Mouse (Mus musculus) olfactory bulb, adult 2 months (tissue): ENCODE results near the gene Rnf141.

ENCODE experiments used
- CTCF ChIP-seq: fragments of 200-500 bp; IDR thresholded peaks from 2 replicates; pipeline ENCODE4 v1.5.1; 2012; ENCODE audit warnings: low read depth, mild to moderate bottlenecking, low read length, moderate library complexity; ENCODE audit not compliant: insufficient read depth
- POLR2A ChIP-seq: fragments of 200-500 bp; IDR thresholded peaks from 2 replicates; pipeline ENCODE4 v1.6.1; 2012; ENCODE audit warnings: mild to moderate bottlenecking, low read depth, low read length, moderate library complexity; ENCODE audit not compliant: insufficient read depth

GRCm38 (mm10) chr7:110782135-110782534 is 62.1 kb downstream of the Rnf141 start:
- TF ChIP-seq CTCF (no peak), POLR2A (no peak)
